Mouse (Mus musculus) spleen, adult 2 months (tissue): Measurements from ENCODE around the gene Gprc5c.

Experiments used
- CTCF ChIP-seq: fragments of 200-500 bp; IDR thresholded peaks from 2 replicates; pipeline ENCODE4 v1.5.1; 2011; ENCODE audit warnings: mild to moderate bottlenecking, inconsistent platforms; ENCODE audit not compliant: insufficient read depth, insufficient read length, insufficient replicate concordance; ENCODE audit errors: extremely low read depth
- POLR2A ChIP-seq: fragments of 200-500 bp; IDR thresholded peaks from 2 replicates; pipeline ENCODE4 v1.6.1; 2011; ENCODE audit warnings: low read depth, low read length, inconsistent platforms

- no peak for TF ChIP-seq CTCF
- TF ChIP-seq POLR2A: no peak
Measured at GRCm38 (mm10) chr11:114876176-114876575, 25.2 kb downstream of the Gprc5c start.
